Mouse (Mus musculus) CH12F3 (cell line): ENCODE measurements around the gene Sgsm3.

Experiments used
- in situ Hi-C: fragments of 300-500 bp; cut with MboI; formaldehyde crosslinking; loops from 2 replicates; pipeline ENCODE4 v1.14.3; 2020; ENCODE audit warnings: low sequenced_read_pairs

Gene Sgsm3

DNA sequence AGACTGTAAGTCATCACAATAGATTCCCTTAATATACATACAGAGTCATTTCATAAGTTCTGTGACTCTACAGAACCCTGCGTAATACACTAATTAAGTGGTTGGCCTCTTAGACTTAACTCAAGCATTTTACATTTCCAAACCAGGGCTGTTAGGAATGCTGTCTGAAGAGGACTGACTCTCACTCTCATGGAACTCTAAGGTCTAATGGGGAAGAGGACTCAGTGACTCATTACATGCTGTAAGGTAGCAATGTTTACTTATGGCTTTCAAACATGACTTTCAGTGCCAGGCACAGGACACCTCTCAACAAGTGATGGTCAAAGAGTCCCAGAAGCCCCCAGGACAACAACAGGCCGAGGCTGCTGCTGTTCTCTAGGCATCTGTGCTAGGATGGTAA, 77.9 kb downstream of the Sgsm3 start:
- in situ Hi-C loops = no loop called here

DNA sequence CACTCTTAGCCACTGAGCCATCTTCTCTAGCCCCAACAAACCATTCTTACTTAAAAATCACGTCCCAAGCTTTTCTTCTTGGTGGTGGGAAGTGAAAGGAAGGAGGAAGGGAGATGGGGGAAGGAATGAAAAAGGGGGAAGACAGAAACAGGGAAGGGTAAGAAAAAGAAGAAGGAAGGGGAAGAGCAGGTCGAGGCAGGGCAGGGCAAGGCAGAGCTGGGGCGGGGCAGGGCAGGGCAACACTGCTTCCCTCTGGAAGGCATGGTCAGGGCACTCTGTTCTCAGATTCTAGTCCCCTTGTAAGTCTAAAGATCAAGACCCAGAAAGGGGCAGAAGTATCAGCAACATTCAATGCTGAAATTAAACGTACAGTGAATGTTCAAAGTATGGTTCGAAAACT, 80.2 kb downstream of the Sgsm3 start:
- in situ Hi-C loops = no loop called here

DNA sequence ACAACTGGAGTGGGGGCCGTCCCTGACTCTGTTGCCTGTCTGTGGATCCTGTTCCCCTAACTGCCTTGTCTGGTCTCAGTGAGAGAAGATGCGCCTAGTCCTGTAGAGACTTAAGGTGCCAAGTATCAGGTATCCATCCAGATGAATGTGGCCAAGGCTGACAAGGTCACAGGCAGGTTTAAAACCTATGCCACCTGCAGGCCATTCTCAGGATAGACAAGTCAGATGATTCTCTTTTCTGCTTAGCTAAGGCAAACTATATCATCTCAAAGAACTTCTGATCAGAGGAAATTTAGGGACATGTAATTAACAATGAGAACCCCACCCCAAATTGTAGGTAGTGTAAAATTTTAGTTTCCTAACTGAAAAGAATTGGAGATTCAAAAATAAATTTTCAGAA, 83.4 kb downstream of the Sgsm3 start:
- in situ Hi-C loops = no loop called here
